7 mouse cellular contexts compared by ENCODE assay signal in the genomic region with DNA sequence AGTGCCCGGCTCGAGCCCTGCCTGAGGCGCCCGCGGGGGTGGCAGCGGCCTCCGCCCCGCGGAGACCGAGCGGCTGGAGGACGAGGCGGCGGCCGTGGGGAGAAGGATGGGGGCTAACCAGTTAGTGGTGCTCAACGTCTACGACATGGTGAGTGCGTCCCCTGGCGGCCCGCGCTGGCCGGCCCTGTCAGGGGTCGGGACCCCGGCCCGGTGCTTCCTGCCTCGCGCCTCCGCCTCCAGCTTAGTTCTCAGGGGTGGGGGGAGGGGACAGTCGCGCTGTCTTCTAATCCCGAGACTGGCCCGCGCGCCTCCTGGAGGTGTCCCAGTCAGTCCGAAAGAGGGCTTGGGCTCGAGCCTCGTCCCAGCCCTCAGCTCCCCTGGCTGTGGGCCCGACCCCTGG. TPM values are rescaled to one million over a fixed set of nuclear protein-coding genes. Genes with fewer than 3 reads are reported as not detected.
DNase-seq lines count a peak whose midpoint lies in the region; ATAC-seq and TF ChIP-seq lines count a peak whose summit lies in the region.
"Not testable (repeated sequence)": the region's sequence is repeated elsewhere in the genome, so short reads cannot be mapped to it uniquely, and the experiment has no call there.

No protein-coding gene starts in this region.

- H3K36me3 ChIP-seq in embryonic facial prominence, embryonic 13.5 days; heart, embryonic 10.5 days; intestine, embryonic 15.5 days; liver, adult 2 months (ENCODE audit: control insufficient read depth, insufficient read depth, low read length): not testable (repeated sequence)

- not testable (repeated sequence) for H3K27me3 ChIP-seq in Patski; embryonic facial prominence, embryonic 13.5 days; heart, embryonic 10.5 days (ENCODE audit: insufficient read depth, poor library complexity, severe bottlenecking); intestine, embryonic 15.5 days (replicated peaks); liver, adult 2 months (ENCODE audit: control insufficient read depth, insufficient read depth, low read length)

- H3K27ac ChIP-seq in embryonic facial prominence, embryonic 13.5 days = not testable (repeated sequence)
- H3K27ac ChIP-seq in heart, embryonic 10.5 days = peak overlapping the region; percentile 85
- H3K27ac ChIP-seq in intestine, embryonic 15.5 days = peak overlapping the region; percentile 72; the same call in 1 of the 2 replicates
- peak overlapping the region; percentile 89 for H3K27ac ChIP-seq in liver, adult 2 months (replicated peaks; ENCODE audit: insufficient read depth, low read depth, low read length)

- H3K79me2 ChIP-seq in liver, adult 2 months (ENCODE audit: control insufficient read depth, insufficient read depth, low read length) = not testable (repeated sequence)

- TF ChIP-seq CTCF in Patski (IDR thresholded peaks at IDR 0.05) = not testable (repeated sequence)
- peak; percentile 41 for TF ChIP-seq CTCF in liver, adult 2 months (IDR thresholded peaks at IDR 0.05; ENCODE audit: low read depth, low read length)

- peak overlapping the region; percentile 70 for H3K9ac ChIP-seq in embryonic facial prominence, embryonic 13.5 days
- H3K9ac ChIP-seq in intestine, embryonic 15.5 days = peak overlapping the region; percentile 54
- peak overlapping the region; percentile 89 for H3K9ac ChIP-seq in liver, adult 2 months (ENCODE audit: low read depth, low read length)

- H3K4me2 ChIP-seq in embryonic facial prominence, embryonic 13.5 days = peak overlapping the region; percentile 53
- peak overlapping the region; percentile 52 for H3K4me2 ChIP-seq in intestine, embryonic 15.5 days (replicated peaks)

- ATAC-seq in Patski = peak; percentile 49
- peak; percentile 44 for ATAC-seq in embryonic facial prominence, embryonic 13.5 days (ENCODE audit: insufficient number of reproducible peaks, insufficient read depth, low FRiP score, low TSS enrichment, low read depth)
- ATAC-seq in intestine, embryonic 15.5 days = peak; percentile 72

- not testable (repeated sequence) for H3K4me1 ChIP-seq in embryonic facial prominence, embryonic 13.5 days; heart, embryonic 10.5 days; intestine, embryonic 15.5 days (replicated peaks); liver, adult 2 months (ENCODE audit: control insufficient read depth, insufficient read depth, low read length)

- in situ Hi-C loops in Patski (cut with MboI; ENCODE audit: low pct_unique_long_range_greater_than_20kb) = loop anchor here (10.0 kb wide), 1 partner anchor 203 kb away; the partner anchor contains the start of gene Catspere2

- not testable (repeated sequence) for TF ChIP-seq POLR2A in liver, adult 2 months (IDR thresholded peaks at IDR 0.05; ENCODE audit: extremely low read depth, insufficient read depth, low read length)

- POLR2A ChIA-PET in Patski (lab: Charles Lee) = not testable (repeated sequence)

- peak overlapping the region; percentile 66 for H3K4me3 ChIP-seq in embryonic facial prominence, embryonic 13.5 days
- peak overlapping the region; percentile 67 for H3K4me3 ChIP-seq in heart, embryonic 10.5 days
- H3K4me3 ChIP-seq in intestine, embryonic 15.5 days (replicated peaks) = peak overlapping the region; percentile 75
- peak overlapping the region; percentile 95 for H3K4me3 ChIP-seq in liver, adult 2 months (ENCODE audit: insufficient read depth, low read depth, low read length)

- not testable (repeated sequence) for DNase-seq in Patski (ENCODE audit: low read depth, low spot score); heart, embryonic 10.5 days (ENCODE audit: low spot score); liver, adult 2 months (ENCODE audit: extremely low read depth, low read depth, low spot score)
- peak; percentile 64 for DNase-seq in mesoderm, embryonic 11.5 days (ENCODE audit: low read depth, low spot score)
- peak; percentile 76 for DNase-seq in retina, embryonic 14.5 days (ENCODE audit: low spot score)

- 0% methylated on average over 18 of the region's 38 CpGs for WGBS in embryonic facial prominence, embryonic 13.5 days
- WGBS in heart, embryonic 10.5 days = 0% methylated on average over 27 of the region's 38 CpGs
- under 1% methylated on average over 25 of the region's 38 CpGs for WGBS in intestine, embryonic 15.5 days
- 2% methylated on average over 23 of the region's 38 CpGs for WGBS in liver, adult 2 months

- not testable (repeated sequence) for H3K9me3 ChIP-seq in embryonic facial prominence, embryonic 13.5 days; heart, embryonic 10.5 days; intestine, embryonic 15.5 days

- CTCF ChIA-PET in Patski (lab: Charles Lee) = not testable (repeated sequence)

RNA-seq across cellular contexts. Expression of gene Desi2, which starts 0.6 kb away (rescaled TPM):
- 17.4 TPM for polyA plus RNA-seq in Patski (2021)
- polyA plus RNA-seq in embryonic facial prominence, embryonic 13.5 days (2015; fragmentation: Nextera tagmentation; extraction: Ambion mirVana) = 24.1 and 25.3 TPM in 2 replicates
- 19.7 and 22.8 TPM in 2 replicates for polyA plus RNA-seq in heart, embryonic 10.5 days (2016; fragmentation: Nextera tagmentation; extraction: Ambion mirVana)
- 20.0 and 24.3 TPM in 2 replicates for polyA plus RNA-seq in intestine, embryonic 15.5 days (2015; fragmentation: Nextera tagmentation; extraction: Ambion mirVana)
- total RNA-seq in liver, adult 2 months (2014; rRNA removed) = 5.6 and 6.8 TPM in 2 replicates
- polyA plus RNA-seq in liver, adult 2 months (2012; rRNA removed) = 7.2 and 7.7 TPM in 2 replicates
